Mouse (Mus musculus): ENCODE data around the gene Pgam1.

DNA sequence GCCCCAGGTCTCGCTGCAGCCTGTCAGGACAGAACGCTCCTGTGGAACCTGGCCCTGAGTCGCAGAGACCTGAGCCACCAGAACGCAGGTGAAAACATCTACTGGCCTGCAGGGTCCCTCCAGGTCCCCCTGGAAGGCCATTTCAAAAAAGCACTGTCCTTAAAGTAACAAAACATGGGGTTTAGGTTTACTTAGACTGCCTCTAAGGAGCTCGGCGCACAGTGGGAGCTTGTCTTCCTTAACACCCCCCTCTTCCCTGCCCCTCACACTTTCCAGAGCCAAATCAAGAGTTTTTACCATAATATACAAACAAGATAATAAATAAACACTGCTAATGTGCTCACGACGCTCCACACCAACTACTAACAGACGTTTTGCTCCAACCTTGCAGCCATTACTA is 27.8 kb upstream of the Pgam1 start:
- no peak for TF ChIP-seq CTCF (IDR thresholded peaks at IDR 0.05; ENCODE audit: borderline replicate concordance, insufficient read depth, low read length)
- no peak for TF ChIP-seq POLR2A (IDR thresholded peaks at IDR 0.05; ENCODE audit: low read depth, low read length)
